Mouse (Mus musculus): ENCODE measurements around the gene Klhl8.

Gene Klhl8

GRCm38 (mm10) chr5:103916595-103917356, 5.7 kb upstream of the Klhl8 start:
- no peak for DNase-seq (ENCODE audit: low read depth, low spot score)

- no peak for DNase-seq (ENCODE audit: low read depth, low spot score)
Observed at GRCm38 (mm10) chr5:103914335-103915226, 3.5 kb upstream of the Klhl8 start.

GRCm38 (mm10) chr5:103913150-103913549, 2.1 kb upstream of the Klhl8 start:
- no peak for DNase-seq (ENCODE audit: low read depth, low spot score)

- DNase-seq (ENCODE audit: low read depth, low spot score) = no peak
Observed at GRCm38 (mm10) chr5:103911555-103911954, 496 bp upstream of the Klhl8 start.

GRCm38 (mm10) chr5:103910156-103910555, 903 bp downstream of the Klhl8 start:
- DNase-seq (ENCODE audit: low read depth, low spot score) = no peak

GRCm38 (mm10) chr5:103909466-103909865, 1.6 kb downstream of the Klhl8 start:
- no peak for DNase-seq (ENCODE audit: low read depth, low spot score)

- DNase-seq (ENCODE audit: low read depth, low spot score) = no peak
Observed at GRCm38 (mm10) chr5:103908851-103909250, 2.2 kb downstream of the Klhl8 start.

- DNase-seq (ENCODE audit: low read depth, low spot score) = no peak
Observed at GRCm38 (mm10) chr5:103907844-103908243, 3.2 kb downstream of the Klhl8 start.

GRCm38 (mm10) chr5:103906173-103906572, 4.9 kb downstream of the Klhl8 start:
- no peak for DNase-seq (ENCODE audit: low read depth, low spot score)

- no peak for DNase-seq (ENCODE audit: low read depth, low spot score)
Observed at GRCm38 (mm10) chr5:103898310-103898709, 12.7 kb downstream of the Klhl8 start.

GRCm38 (mm10) chr5:103889766-103890165, 21.3 kb downstream of the Klhl8 start:
- DNase-seq (ENCODE audit: low read depth, low spot score) = peak; percentile 21

GRCm38 (mm10) chr5:103863759-103864158, 47.3 kb downstream of the Klhl8 start:
- no peak for DNase-seq (ENCODE audit: low read depth, low spot score)

- no peak for DNase-seq (ENCODE audit: low read depth, low spot score)
Observed at GRCm38 (mm10) chr5:103860622-103861021, 50.4 kb downstream of the Klhl8 start.

GRCm38 (mm10) chr5:103857151-103857550, 53.9 kb downstream of the Klhl8 start:
- DNase-seq (ENCODE audit: low read depth, low spot score) = no peak

GRCm38 (mm10) chr5:103856286-103857009, 54.6 kb downstream of the Klhl8 start:
- DNase-seq (ENCODE audit: low read depth, low spot score) = peak; percentile 56

- DNase-seq (ENCODE audit: low read depth, low spot score) = no peak
Observed at GRCm38 (mm10) chr5:103855483-103856211, 55.4 kb downstream of the Klhl8 start.

- no peak for DNase-seq (ENCODE audit: low read depth, low spot score)
Observed at GRCm38 (mm10) chr5:103854807-103855194, 56.3 kb downstream of the Klhl8 start.

GRCm38 (mm10) chr5:103854041-103854806, 56.8 kb downstream of the Klhl8 start:
- no peak for DNase-seq (ENCODE audit: low read depth, low spot score)

- no peak for DNase-seq (ENCODE audit: low read depth, low spot score)
Observed at GRCm38 (mm10) chr5:103852756-103853549, 58.1 kb downstream of the Klhl8 start.

- DNase-seq (ENCODE audit: low read depth, low spot score) = no peak
Observed at GRCm38 (mm10) chr5:103848546-103848945, 62.5 kb downstream of the Klhl8 start.

Measured in mesoderm, embryonic 11.5 days (tissue).